Mouse (Mus musculus) testis, adult 2 months (tissue): ENCODE results near the gene Eno4. TPM values are rescaled to one million over a fixed set of nuclear protein-coding genes. Genes with fewer than 3 reads are reported as not detected.

Source experiments
- H3K27ac ChIP-seq: fragments of 200-500 bp; 2 replicates; pipeline ENCODE4 v1.5.1; 2012; ENCODE audit warnings: low read depth, low read length; ENCODE audit not compliant: control insufficient read depth, insufficient read depth
- H3K27me3 ChIP-seq: fragments of 200-500 bp; 2 replicates; pipeline ENCODE4 v1.6.1; 2012; ENCODE audit warnings: mild to moderate bottlenecking, low read length, moderate library complexity; ENCODE audit not compliant: control insufficient read depth, insufficient read depth
- H3K36me3 ChIP-seq: fragments of 200-500 bp; 2 replicates; pipeline ENCODE4 v1.6.1; 2012; ENCODE audit warnings: mild to moderate bottlenecking, low read length; ENCODE audit not compliant: control insufficient read depth, insufficient read depth
- H3K4me1 ChIP-seq: fragments of 200-500 bp; 2 replicates; pipeline ENCODE4 v1.6.1; 2012; ENCODE audit warnings: low read length; ENCODE audit not compliant: control insufficient read depth, insufficient read depth
- H3K4me3 ChIP-seq: fragments of 200-500 bp; 2 replicates; pipeline ENCODE4 v1.5.1; 2012; ENCODE audit warnings: low read depth, mild to moderate bottlenecking, low read length, moderate library complexity, mixed read lengths; ENCODE audit not compliant: control insufficient read depth
- CTCF ChIP-seq: fragments of 200-500 bp; IDR thresholded peaks from 2 replicates; pipeline ENCODE4 v1.5.1; 2012; ENCODE audit warnings: low read depth, mild to moderate bottlenecking, inconsistent platforms, low read length, moderate library complexity; ENCODE audit not compliant: control insufficient read depth, insufficient read depth, insufficient replicate concordance
- POLR2A ChIP-seq: fragments of 200-500 bp; IDR thresholded peaks from 2 replicates; pipeline ENCODE4 v1.6.1; 2012; ENCODE audit warnings: low read depth, mild to moderate bottlenecking, inconsistent platforms, low read length, moderate library complexity; ENCODE audit not compliant: control insufficient read depth
- polyA plus RNA-seq: library from polyadenylated mRNA; depleted of rRNA; stranded (reverse); fragments of >200 nt; gene quantifications from 2 replicates; pipeline ENCODE4 v1.2.3, GENCODE M21; 2012

Eno4 gene
- polyA plus RNA-seq, 1 experiment = 33.5 TPM

- H3K36me3 ChIP-seq = no peaks in the 10 kb centered on the region
- H3K4me3 ChIP-seq = no peak overlapping the region
- H3K27ac ChIP-seq = no peak overlapping the region
- TF ChIP-seq POLR2A (no peak), CTCF (no peak)
- no peaks in the 10 kb centered on the region for H3K27me3 ChIP-seq
- H3K4me1 ChIP-seq = no peaks in the 10 kb centered on the region
Measured at GRCm38 (mm10) chr19:58910941-58911368, 32.3 kb upstream of the Eno4 start.

GRCm38 (mm10) chr19:58911386-58911785, 31.8 kb upstream of the Eno4 start:
- TF ChIP-seq CTCF (peak; percentile 35; the same call in 1 of the 2 replicates), POLR2A (no peak)
- H3K27ac ChIP-seq = no peak overlapping the region
- H3K36me3 ChIP-seq = no peaks in the 10 kb centered on the region
- no peak overlapping the region for H3K4me3 ChIP-seq
- no peaks in the 10 kb centered on the region for H3K4me1 ChIP-seq
- H3K27me3 ChIP-seq = no peaks in the 10 kb centered on the region

- Histone ChIP-seq H3K36me3 (no peaks in the 10 kb centered on the region), H3K4me1 (no peaks in the 10 kb centered on the region), H3K27ac (no peak overlapping the region), H3K27me3 (no peaks in the 10 kb centered on the region), H3K4me3 (no peak overlapping the region)
- TF ChIP-seq POLR2A = no peak
- TF ChIP-seq CTCF = no peak
Measured at GRCm38 (mm10) chr19:58913301-58913700, 29.9 kb upstream of the Eno4 start.

- no peaks in the 10 kb centered on the region; the same call in 1 of the 2 replicates for H3K36me3 ChIP-seq
- no peak overlapping the region for H3K4me3 ChIP-seq
- no peak overlapping the region for H3K27ac ChIP-seq
- TF ChIP-seq CTCF (no peak), POLR2A (no peak)
- H3K27me3 ChIP-seq = no peaks in the 10 kb centered on the region
- H3K4me1 ChIP-seq = no peaks in the 10 kb centered on the region
Measured at GRCm38 (mm10) chr19:58918597-58918996, 24.6 kb upstream of the Eno4 start.

- TF ChIP-seq CTCF = no peak
- TF ChIP-seq POLR2A = no peak
- H3K27me3 ChIP-seq = no peaks in the 10 kb centered on the region
- H3K36me3 ChIP-seq = no peaks in the 10 kb centered on the region; the same call in 1 of the 2 replicates
- no peaks in the 10 kb centered on the region for H3K4me1 ChIP-seq
- no peak overlapping the region for H3K4me3 ChIP-seq
- no peak overlapping the region for H3K27ac ChIP-seq
Measured at GRCm38 (mm10) chr19:58919148-58919547, 24.1 kb upstream of the Eno4 start.

GRCm38 (mm10) chr19:58931081-58931800, 12.0 kb upstream of the Eno4 start:
- Histone ChIP-seq H3K27me3 (no peaks in the 10 kb centered on the region), H3K27ac (no peak overlapping the region), H3K36me3 (no peaks in the 10 kb centered on the region; the same call in 1 of the 2 replicates), H3K4me3 (no peak overlapping the region), H3K4me1 (no peaks in the 10 kb centered on the region)
- TF ChIP-seq CTCF (no peak), POLR2A (no peak)

GRCm38 (mm10) chr19:58933062-58933461, 10.2 kb upstream of the Eno4 start:
- Histone ChIP-seq H3K4me1 (no peaks in the 10 kb centered on the region), H3K27ac (no peak overlapping the region), H3K36me3 (no peaks in the 10 kb centered on the region; the same call in 1 of the 2 replicates), H3K4me3 (no peak overlapping the region), H3K27me3 (no peaks in the 10 kb centered on the region)
- no peak for TF ChIP-seq CTCF
- no peak for TF ChIP-seq POLR2A

- Histone ChIP-seq H3K27ac (no peak overlapping the region), H3K4me3 (no peak overlapping the region), H3K27me3 (no peaks in the 10 kb centered on the region), H3K36me3 (no peaks in the 10 kb centered on the region), H3K4me1 (peaks cover 4% of the 10 kb centered on the region)
- TF ChIP-seq POLR2A (no peak), CTCF (no peak)
Measured at GRCm38 (mm10) chr19:58945959-58946358, 2.7 kb downstream of the Eno4 start.
